Mouse (Mus musculus) stomach, embryonic 15.5 days (tissue): ENCODE measurements around the gene Dpep2nb. TPM values are rescaled to one million over a fixed set of nuclear protein-coding genes. Genes with fewer than 3 reads are reported as not detected.

Experiments used
- ATAC-seq: fragments of 200-750 bp; cut with Nextera tagmentation; 2 replicates; pipeline ENCODE4 v1.8.0; 2017; ENCODE audit warnings: low read depth, moderate number of reproducible peaks, moderate TSS enrichment; ENCODE audit not compliant: insufficient read depth, low FRiP score
- H3K27ac ChIP-seq: fragments of 300-500 bp; sonication (generic); 2 replicates; pipeline ENCODE4 v1.5.1; 2015; ENCODE audit warnings: mild to moderate bottlenecking, inconsistent platforms
- H3K27me3 ChIP-seq: fragments of 300-500 bp; sonication (generic); replicated peaks from 2 replicates; pipeline ENCODE4 v1.6.1; 2015; ENCODE audit warnings: inconsistent platforms
- H3K36me3 ChIP-seq: fragments of 300-500 bp; sonication (generic); 2 replicates; pipeline ENCODE4 v1.6.1; 2015; ENCODE audit warnings: inconsistent platforms
- H3K4me1 ChIP-seq: fragments of 300-500 bp; sonication (generic); 2 replicates; pipeline ENCODE4 v1.6.1; 2015; ENCODE audit warnings: inconsistent platforms
- H3K4me2 ChIP-seq: fragments of 300-500 bp; sonication (generic); 2 replicates; pipeline ENCODE4 v1.6.1; 2015; ENCODE audit warnings: mild to moderate bottlenecking, inconsistent platforms
- H3K4me3 ChIP-seq: fragments of 300-500 bp; sonication (generic); replicated peaks from 2 replicates; pipeline ENCODE4 v1.5.1; 2015; ENCODE audit warnings: inconsistent platforms
- H3K9ac ChIP-seq: fragments of 300-500 bp; sonication (generic); 2 replicates; pipeline ENCODE4 v1.6.1; 2015; ENCODE audit warnings: inconsistent platforms
- H3K9me3 ChIP-seq: fragments of 300-500 bp; sonication (generic); 2 replicates; pipeline ENCODE4 v1.6.1; 2016; ENCODE audit warnings: inconsistent platforms
- WGBS: fragments of 180-500 bp; shearing (Covaris S2); methylation state at CpG from one replicate; pipeline ENCODE4 v1.1.7; 2015; 5-methylcytosine and 5-hydroxymethylcytosine counted together
- polyA plus RNA-seq: library from polyadenylated mRNA; unstranded; fragments of >200 nt; fragmentation: Nextera tagmentation; extraction: Ambion mirVana; gene quantifications from 2 replicates; pipeline ENCODE4 v1.2.1, GENCODE M21; 2015

The Dpep2nb gene
- polyA plus RNA-seq, 1 experiment from 2014 or later = not detected

GRCm38 (mm10) chr8:105975363-105975762 is 30.4 kb downstream of the Dpep2nb start:
- Histone ChIP-seq H3K36me3 (no peaks in the 10 kb centered on the region), H3K4me3 (no peak overlapping the region), H3K9ac (no peak overlapping the region), H3K27ac (no peak overlapping the region), H3K9me3 (no peaks in the 10 kb centered on the region), H3K27me3 (no peaks in the 10 kb centered on the region), H3K4me1 (no peaks in the 10 kb centered on the region), H3K4me2 (no peak overlapping the region)
- 71% methylated on average over 7 of the region's 7 CpGs for WGBS
- no peak for ATAC-seq

- Histone ChIP-seq H3K4me3 (no peak overlapping the region), H3K9ac (no peak overlapping the region), H3K9me3 (no peaks in the 10 kb centered on the region), H3K4me1 (peaks cover 10% of the 10 kb centered on the region), H3K4me2 (no peak overlapping the region), H3K36me3 (no peaks in the 10 kb centered on the region), H3K27me3 (no peaks in the 10 kb centered on the region), H3K27ac (no peak overlapping the region)
- WGBS = 72% methylated on average over 8 of the region's 8 CpGs
- no peak for ATAC-seq
Measured at GRCm38 (mm10) chr8:105971019-105971720, 34.6 kb downstream of the Dpep2nb start.

GRCm38 (mm10) chr8:105969367-105969766 is 36.4 kb downstream of the Dpep2nb start:
- ATAC-seq = no peak
- Histone ChIP-seq H3K9me3 (no peaks in the 10 kb centered on the region), H3K36me3 (no peaks in the 10 kb centered on the region), H3K4me3 (no peak overlapping the region), H3K4me1 (peaks cover 16% of the 10 kb centered on the region), H3K27ac (no peak overlapping the region), H3K27me3 (no peaks in the 10 kb centered on the region), H3K9ac (no peak overlapping the region), H3K4me2 (no peak overlapping the region)
- 82% methylated on average over 1 of the region's 1 CpGs for WGBS

- no peaks in the 10 kb centered on the region for H3K9me3 ChIP-seq
- H3K4me2 ChIP-seq = peak overlapping the region; percentile 69
- H3K4me3 ChIP-seq = peak overlapping the region; percentile 72
- WGBS = 10% methylated on average over 19 of the region's 19 CpGs
- no peak overlapping the region for H3K9ac ChIP-seq
- H3K27me3 ChIP-seq = no peaks in the 10 kb centered on the region
- ATAC-seq = peak; percentile 48; the same call in 1 of the 2 replicates
- peaks cover 22% of the 10 kb centered on the region for H3K4me1 ChIP-seq
- H3K36me3 ChIP-seq = no peaks in the 10 kb centered on the region
- peak overlapping the region; percentile 94 for H3K27ac ChIP-seq
Measured at GRCm38 (mm10) chr8:105966692-105967311, 39.0 kb downstream of the Dpep2nb start.

- WGBS = under 1% methylated on average over 44 of the region's 47 CpGs
- Histone ChIP-seq H3K27ac (peak within 1 kb of the TSS; percentile 94), H3K4me2 (peak within 1 kb of the TSS; percentile 69), H3K27me3 (no peaks in the 10 kb centered on the region), H3K9ac (peak within 1 kb of the TSS; percentile 80), H3K36me3 (no peaks in the 10 kb centered on the region), H3K4me1 (peaks cover 24% of the 10 kb centered on the region), H3K4me3 (peak within 1 kb of the TSS; percentile 72), H3K9me3 (no peaks in the 10 kb centered on the region)
- peak; percentile 86 for ATAC-seq
Measured at GRCm38 (mm10) chr8:105965905-105966341, 39.9 kb downstream of the Dpep2nb start, which contains the start of gene Slc12a4. Gene Slc12a4, minus strand, starts transcription at chr8:105966097.

GRCm38 (mm10) chr8:105965266-105965904 is 40.4 kb downstream of the Dpep2nb start:
- peak overlapping the region; percentile 94 for H3K27ac ChIP-seq
- peak overlapping the region; percentile 69 for H3K4me2 ChIP-seq
- H3K9ac ChIP-seq = peak overlapping the region; percentile 80
- no peaks in the 10 kb centered on the region for H3K27me3 ChIP-seq
- H3K9me3 ChIP-seq = no peaks in the 10 kb centered on the region
- peak; percentile 48 for ATAC-seq
- H3K36me3 ChIP-seq = no peaks in the 10 kb centered on the region
- H3K4me1 ChIP-seq = peaks cover 24% of the 10 kb centered on the region
- WGBS = 2% methylated on average over 40 of the region's 40 CpGs
- peak overlapping the region; percentile 72 for H3K4me3 ChIP-seq

- peak overlapping the region; percentile 69 for H3K4me2 ChIP-seq
- H3K9ac ChIP-seq = no peak overlapping the region; the same call in 1 of the 2 replicates
- H3K4me3 ChIP-seq = peak overlapping the region; percentile 72
- no peak for ATAC-seq
- H3K36me3 ChIP-seq = 0 out of 2 replicates have a peak, but pooled peaks cover 3% of the 10 kb centered on the region
- H3K4me1 ChIP-seq = peaks cover 24% of the 10 kb centered on the region
- H3K27me3 ChIP-seq = no peaks in the 10 kb centered on the region
- no peaks in the 10 kb centered on the region for H3K9me3 ChIP-seq
- peak overlapping the region; percentile 94; the same call in 1 of the 2 replicates for H3K27ac ChIP-seq
- WGBS = 55% methylated on average over 12 of the region's 12 CpGs
Measured at GRCm38 (mm10) chr8:105964506-105965265, 41.1 kb downstream of the Dpep2nb start.

- Histone ChIP-seq H3K27ac (no peak overlapping the region), H3K36me3 (0 out of 2 replicates have a peak, but pooled peaks cover 3% of the 10 kb centered on the region), H3K9ac (no peak overlapping the region), H3K4me3 (no peak overlapping the region), H3K9me3 (no peaks in the 10 kb centered on the region), H3K4me1 (peaks cover 23% of the 10 kb centered on the region), H3K27me3 (no peaks in the 10 kb centered on the region), H3K4me2 (no peak overlapping the region)
- ATAC-seq = no peak
- WGBS = 78% methylated on average over 10 of the region's 10 CpGs
Measured at GRCm38 (mm10) chr8:105961536-105961935, 44.2 kb downstream of the Dpep2nb start.

GRCm38 (mm10) chr8:105961101-105961500 is 44.7 kb downstream of the Dpep2nb start:
- H3K27ac ChIP-seq = no peak overlapping the region
- H3K4me1 ChIP-seq = peaks cover 21% of the 10 kb centered on the region
- H3K27me3 ChIP-seq = no peaks in the 10 kb centered on the region
- WGBS = 77% methylated on average over 14 of the region's 14 CpGs
- H3K4me2 ChIP-seq = no peak overlapping the region
- H3K4me3 ChIP-seq = no peak overlapping the region
- no peaks in the 10 kb centered on the region for H3K9me3 ChIP-seq
- no peak for ATAC-seq
- H3K36me3 ChIP-seq = 0 out of 2 replicates have a peak, but pooled peaks cover 3% of the 10 kb centered on the region
- H3K9ac ChIP-seq = no peak overlapping the region

- WGBS = 68% methylated on average over 7 of the region's 7 CpGs
- no peaks in the 10 kb centered on the region for H3K9me3 ChIP-seq
- no peak overlapping the region for H3K4me3 ChIP-seq
- no peaks in the 10 kb centered on the region for H3K27me3 ChIP-seq
- H3K27ac ChIP-seq = no peak overlapping the region
- peaks cover 15% of the 10 kb centered on the region for H3K4me1 ChIP-seq
- ATAC-seq = peak; percentile 32; the same call in 1 of the 2 replicates
- H3K9ac ChIP-seq = no peak overlapping the region
- H3K4me2 ChIP-seq = no peak overlapping the region
- H3K36me3 ChIP-seq = peaks cover 11% of the 10 kb centered on the region
Measured at GRCm38 (mm10) chr8:105959350-105959749, 46.4 kb downstream of the Dpep2nb start.

- peaks cover 9% of the 10 kb centered on the region; the same call in 1 of the 2 replicates for H3K4me1 ChIP-seq
- WGBS = 63% methylated on average over 2 of the region's 4 CpGs
- H3K9me3 ChIP-seq = no peaks in the 10 kb centered on the region
- peaks cover 11% of the 10 kb centered on the region for H3K36me3 ChIP-seq
- no peak for ATAC-seq
- H3K27ac ChIP-seq = no peak overlapping the region
- no peak overlapping the region for H3K4me2 ChIP-seq
- H3K27me3 ChIP-seq = no peaks in the 10 kb centered on the region
- H3K9ac ChIP-seq = no peak overlapping the region
- no peak overlapping the region for H3K4me3 ChIP-seq
Measured at GRCm38 (mm10) chr8:105957813-105958212, 48.0 kb downstream of the Dpep2nb start.
